Mouse (Mus musculus) embryonic facial prominence, embryonic 10.5 days (tissue): Measurements from ENCODE around the gene Sec14l2. TPM values are rescaled to one million over a fixed set of nuclear protein-coding genes. Genes with fewer than 3 reads are reported as not detected.

Experiments used
- DNase-seq: peaks from one replicate; pipeline ENCODE4 v3.0.0-alpha.2; 2017; ENCODE audit warnings: low spot score
- H3K27ac ChIP-seq: fragments of 300-500 bp; sonication (generic); replicated peaks from 2 replicates; pipeline ENCODE4 v1.5.1; 2016; ENCODE audit warnings: mild to moderate bottlenecking
- H3K27me3 ChIP-seq: fragments of 300-500 bp; sonication (generic); replicated peaks from 2 replicates; pipeline ENCODE4 v1.6.1; 2016; ENCODE audit warnings: low read depth, mild to moderate bottlenecking; ENCODE audit not compliant: poor library complexity, severe bottlenecking
- H3K36me3 ChIP-seq: fragments of 300-500 bp; sonication (generic); replicated peaks from 2 replicates; pipeline ENCODE4 v1.6.1; 2016; ENCODE audit warnings: mild to moderate bottlenecking, moderate library complexity
- H3K4me1 ChIP-seq: fragments of 300-500 bp; sonication (generic); 2 replicates; pipeline ENCODE4 v1.6.1; 2016
- H3K4me3 ChIP-seq: fragments of 300-500 bp; sonication (generic); 2 replicates; pipeline ENCODE4 v1.5.1; 2016; ENCODE audit warnings: mild to moderate bottlenecking, moderate library complexity
- H3K9me3 ChIP-seq: fragments of 300-500 bp; sonication (generic); 2 replicates; pipeline ENCODE4 v1.6.1; 2016; ENCODE audit warnings: mild to moderate bottlenecking
- WGBS: fragments of 180-500 bp; shearing (Covaris S2); methylation state at CpG from one replicate; pipeline ENCODE4 v1.1.7; 2016; 5-methylcytosine and 5-hydroxymethylcytosine counted together
- polyA plus RNA-seq: library from polyadenylated mRNA; unstranded; fragments of >200 nt; fragmentation: Nextera tagmentation; extraction: Ambion mirVana; gene quantifications from 2 replicates; pipeline ENCODE4 v1.2.1, GENCODE M21; 2016

Sec14l2 gene
- 1.7 and 2.0 TPM in 2 replicates for polyA plus RNA-seq

DNA sequence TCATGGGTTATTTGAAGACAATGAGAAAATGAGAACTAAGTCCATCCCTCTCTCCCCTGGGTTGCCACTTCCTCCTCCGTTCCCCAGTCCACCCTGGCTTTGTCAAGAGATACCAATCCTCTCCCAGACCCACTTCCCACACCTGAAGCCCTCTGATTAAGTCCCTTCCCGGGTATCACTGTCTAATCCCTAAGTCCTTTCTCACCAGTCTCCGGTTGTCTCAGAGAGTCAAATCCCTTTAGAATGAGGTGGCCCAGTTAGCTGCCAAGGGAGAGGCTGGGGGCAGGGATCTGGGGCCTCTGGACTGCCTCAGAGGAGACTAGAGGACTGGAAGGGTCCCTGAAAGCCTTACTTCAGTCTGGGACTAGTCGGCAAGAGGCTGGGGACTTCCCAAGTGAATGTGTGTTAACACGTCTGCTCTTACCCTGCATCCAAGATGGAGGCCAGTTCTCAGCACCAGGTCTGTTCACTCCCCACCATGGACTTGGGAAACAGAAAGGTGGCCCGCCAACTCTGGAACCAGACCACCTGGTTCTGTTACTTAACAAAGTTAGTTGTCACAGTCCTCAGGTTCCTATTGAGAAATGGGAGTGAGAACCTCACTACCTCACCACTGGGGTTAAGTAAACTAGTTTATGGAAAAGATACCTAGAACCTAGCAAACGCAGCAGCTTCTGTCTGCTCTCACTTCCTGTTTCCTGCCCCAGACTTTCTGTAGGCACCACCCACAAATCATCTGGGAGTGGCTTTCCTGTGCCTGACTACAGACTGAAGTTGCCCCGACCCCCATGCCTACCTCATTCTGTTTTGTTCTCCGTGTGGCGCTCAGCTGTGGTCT is at the start of gene Sec14l2:
Gene Sec14l2 (minus strand): TSS at position 674 of the 838 bp plus-strand sequence.
- 71% methylated on average over 10 of the region's 10 CpGs for WGBS
- peaks cover 10% of the 10 kb centered on the region for H3K4me1 ChIP-seq
- H3K36me3 ChIP-seq = no peaks in the 10 kb centered on the region
- H3K9me3 ChIP-seq = peaks cover 6% of the 10 kb centered on the region; the same call in 1 of the 2 replicates
- peaks cover 33% of the 10 kb centered on the region for H3K27me3 ChIP-seq
- DNase-seq = no peak
- H3K4me3 ChIP-seq = no peak within 1 kb of the TSS
- no peak within 1 kb of the TSS for H3K27ac ChIP-seq

DNA sequence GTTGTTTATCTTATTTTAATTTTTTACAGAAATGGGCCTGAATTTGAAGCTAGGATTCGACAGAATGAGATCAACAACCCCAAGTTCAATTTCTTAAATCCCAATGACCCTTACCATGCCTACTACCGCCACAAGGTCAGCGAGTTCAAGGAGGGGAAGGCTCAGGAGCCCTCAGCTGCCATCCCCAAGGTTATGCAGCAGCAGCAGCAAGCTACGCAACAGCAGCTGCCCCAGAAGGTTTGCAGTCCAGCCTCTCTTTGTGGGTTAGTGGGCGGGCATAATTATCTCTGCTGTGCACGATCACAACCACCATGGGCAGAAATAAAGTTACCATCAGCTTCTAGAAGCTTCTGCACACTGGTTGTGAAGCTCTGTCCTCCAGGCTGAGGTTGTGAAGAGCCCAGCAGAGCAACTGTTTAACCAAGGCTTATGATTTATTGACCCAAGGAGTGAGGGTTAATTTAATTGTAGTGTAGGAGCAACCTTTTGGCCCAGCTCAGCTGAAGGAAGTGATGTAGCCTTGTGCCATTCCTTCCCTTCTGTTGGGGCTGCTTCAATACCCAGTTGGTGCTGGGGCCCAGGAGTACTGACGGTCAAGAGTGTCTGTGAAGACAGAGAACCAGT is 43.4 kb upstream of the Sec14l2 start:
- Histone ChIP-seq H3K27me3 (no peaks in the 10 kb centered on the region), H3K9me3 (no peaks in the 10 kb centered on the region), H3K27ac (no peak overlapping the region), H3K36me3 (peaks cover 100% of the 10 kb centered on the region), H3K4me3 (no peak overlapping the region), H3K4me1 (peaks cover 23% of the 10 kb centered on the region)
- no peak for DNase-seq
- WGBS = 89% methylated on average over 7 of the region's 7 CpGs

DNA sequence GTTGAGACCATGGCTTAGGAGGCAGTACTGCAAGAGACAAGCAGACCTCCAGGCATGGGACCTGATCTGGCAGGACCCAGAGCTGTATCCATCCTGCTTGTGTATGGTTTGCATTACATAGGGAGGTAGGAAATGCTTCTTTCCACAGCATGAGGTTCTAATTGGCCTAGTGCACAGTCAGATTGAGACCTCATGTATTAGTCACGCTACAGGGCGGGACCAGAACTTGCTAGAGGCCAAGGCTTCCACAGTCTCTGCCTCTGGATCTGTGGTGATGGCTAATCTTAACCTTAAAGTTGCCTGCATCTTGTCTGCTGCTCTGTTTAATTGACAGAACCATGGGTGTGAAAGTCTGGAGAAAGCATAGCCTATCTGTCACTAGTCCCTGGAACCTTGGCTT is 41.5 kb upstream of the Sec14l2 start:
- no peak for DNase-seq
- Histone ChIP-seq H3K9me3 (no peaks in the 10 kb centered on the region), H3K36me3 (peaks cover 88% of the 10 kb centered on the region), H3K4me1 (peaks cover 33% of the 10 kb centered on the region), H3K4me3 (no peak overlapping the region), H3K27me3 (no peaks in the 10 kb centered on the region), H3K27ac (no peak overlapping the region)
- WGBS = 75% methylated on average over 2 of the region's 2 CpGs

DNA sequence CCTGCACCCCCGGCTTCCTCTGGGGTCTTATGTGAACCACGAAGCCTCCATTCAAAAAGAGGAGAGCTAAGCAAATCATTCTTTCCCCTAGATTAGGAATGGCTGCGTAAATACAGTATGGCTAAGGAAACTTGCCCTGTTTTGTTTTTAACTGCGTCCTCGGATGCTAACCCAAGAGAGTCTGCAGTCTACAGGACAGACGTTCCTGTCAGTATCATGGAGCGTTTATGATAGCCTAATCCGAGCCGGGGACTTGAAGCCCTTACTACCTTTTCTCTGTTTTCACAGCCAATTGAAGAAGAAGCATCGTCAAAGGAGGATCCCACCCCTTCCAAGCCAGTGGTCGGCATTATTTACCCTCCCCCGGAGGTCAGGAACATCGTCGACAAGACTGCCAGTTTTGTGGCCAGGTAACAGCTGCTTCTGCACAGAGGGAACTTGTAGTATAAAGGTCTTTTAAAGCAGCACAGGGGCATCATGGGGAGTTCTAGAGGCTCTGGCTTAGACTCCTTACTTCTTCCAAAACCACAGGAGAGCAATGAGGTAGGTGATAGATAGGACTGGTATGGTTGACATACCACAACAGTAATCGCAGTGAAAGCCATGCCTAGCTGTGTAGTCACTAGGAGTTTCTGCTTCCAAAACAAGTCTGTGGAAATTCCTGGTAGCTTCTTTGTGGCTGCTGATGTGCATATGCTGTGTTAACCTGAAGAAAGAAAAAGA is 37.7 kb upstream of the Sec14l2 start:
- no peak for DNase-seq
- Histone ChIP-seq H3K9me3 (no peaks in the 10 kb centered on the region), H3K4me1 (peaks cover 46% of the 10 kb centered on the region), H3K36me3 (peaks cover 50% of the 10 kb centered on the region), H3K4me3 (peak overlapping the region; percentile 92), H3K27me3 (no peaks in the 10 kb centered on the region), H3K27ac (peak overlapping the region; percentile 95)
- 8% methylated on average over 15 of the region's 15 CpGs for WGBS

DNA sequence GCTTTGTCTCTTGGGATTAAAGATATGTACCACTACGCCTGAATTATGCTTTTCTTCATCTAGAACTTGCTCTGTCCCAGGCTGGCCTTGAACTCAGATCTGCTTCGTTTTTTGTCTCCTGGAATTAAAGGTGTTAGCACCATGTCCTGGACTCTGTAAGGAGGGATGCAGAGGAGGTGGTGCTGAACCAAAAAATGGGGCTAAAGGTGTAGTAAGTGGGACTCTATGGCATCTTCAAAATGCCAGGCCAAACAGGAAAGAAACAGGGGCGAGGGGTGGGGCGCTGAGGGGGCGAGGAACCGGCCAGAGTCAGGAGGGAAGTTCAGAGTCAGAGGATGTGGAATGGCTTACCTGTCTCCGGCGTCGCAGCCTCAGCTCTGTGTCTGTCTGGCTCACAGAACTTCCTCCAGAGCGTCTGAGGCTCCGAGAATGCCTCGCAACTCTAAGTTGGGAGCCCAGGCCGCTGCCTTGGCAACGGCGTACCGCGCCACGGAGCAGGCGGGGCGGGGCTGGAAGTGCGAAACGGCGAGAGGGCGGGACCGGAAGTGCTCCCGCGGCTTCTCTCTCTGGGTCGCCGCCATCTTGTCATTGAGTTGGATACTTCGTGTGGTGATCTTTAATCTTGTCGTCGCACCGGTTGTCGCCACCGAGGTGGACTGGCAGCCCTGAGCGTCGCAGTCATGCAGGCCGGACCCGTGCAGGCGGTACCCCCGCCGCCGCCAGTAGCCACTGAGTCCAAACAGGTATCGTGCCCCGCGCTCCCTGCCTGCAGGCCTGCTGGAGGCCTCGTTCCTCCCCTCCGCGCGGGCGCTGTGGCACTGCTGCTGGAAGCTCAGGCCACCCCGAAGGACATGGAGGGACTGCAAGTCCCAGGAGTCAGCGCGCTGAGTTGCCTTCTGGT is 36.8 kb upstream of the Sec14l2 start, which contains the start of the genes Ccdc157 and Sf3a1:
Gene Ccdc157 (minus strand): TSS at position 486 of the 901 bp plus-strand sequence.
Gene Sf3a1 (plus strand): TSS at position 543 of the 901 bp plus-strand sequence.
- peaks cover 46% of the 10 kb centered on the region for H3K4me1 ChIP-seq
- H3K36me3 ChIP-seq = peaks cover 42% of the 10 kb centered on the region
- 1% methylated on average over 54 of the region's 54 CpGs for WGBS
- no peaks in the 10 kb centered on the region for H3K9me3 ChIP-seq
- peak within 1 kb of the TSS; percentile 92 for H3K4me3 ChIP-seq
- peak within 1 kb of the TSS; percentile 95 for H3K27ac ChIP-seq
- no peaks in the 10 kb centered on the region for H3K27me3 ChIP-seq
- peak; percentile 95 for DNase-seq

DNA sequence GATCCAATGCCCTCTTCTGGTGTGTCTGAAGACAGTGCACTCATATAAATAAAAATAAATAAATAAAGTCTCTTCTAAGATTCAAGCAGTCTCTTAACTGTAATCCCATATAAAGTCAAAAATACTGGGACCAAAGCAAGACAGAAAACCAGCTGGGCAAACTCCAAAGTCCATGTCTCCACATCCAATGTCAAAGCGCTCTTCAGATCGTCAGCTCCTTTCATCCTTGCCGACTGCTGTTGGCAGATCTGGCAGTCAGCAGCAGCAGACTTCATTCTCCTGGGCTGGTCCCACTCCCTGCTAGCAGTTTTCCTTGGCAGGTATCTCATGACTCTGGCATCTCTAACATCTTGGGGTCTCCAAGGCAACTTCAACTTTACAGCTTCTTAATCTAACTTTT is 35.5 kb upstream of the Sec14l2 start:
- no peak for DNase-seq
- Histone ChIP-seq H3K4me3 (no peak overlapping the region; the same call in 1 of the 2 replicates), H3K4me1 (peaks cover 34% of the 10 kb centered on the region), H3K36me3 (peaks cover 28% of the 10 kb centered on the region), H3K9me3 (no peaks in the 10 kb centered on the region), H3K27ac (no peak overlapping the region), H3K27me3 (no peaks in the 10 kb centered on the region)
- 95% methylated on average over 3 of the region's 3 CpGs for WGBS

DNA sequence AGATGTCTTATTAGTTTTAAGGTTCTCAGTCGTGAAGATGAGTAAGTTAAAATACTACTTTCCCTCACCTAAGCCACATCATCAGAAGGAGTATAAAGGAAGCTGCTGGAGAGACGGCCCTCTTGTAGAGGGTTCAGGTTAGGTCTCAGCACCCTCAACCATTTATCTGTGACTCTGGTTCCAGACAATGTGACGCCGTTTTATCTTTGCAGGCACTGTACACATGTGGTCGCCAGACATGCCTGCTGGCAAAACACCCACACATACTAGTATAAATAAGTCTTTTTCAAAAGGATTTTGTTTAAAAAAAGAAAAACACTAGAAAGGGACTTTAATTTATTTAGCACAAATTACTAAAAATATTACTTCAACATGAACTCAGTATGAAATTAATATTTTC is 32.4 kb upstream of the Sec14l2 start:
- WGBS = 78% methylated on average over 5 of the region's 5 CpGs
- no peak overlapping the region for H3K4me3 ChIP-seq
- peaks cover 16% of the 10 kb centered on the region for H3K4me1 ChIP-seq
- no peaks in the 10 kb centered on the region for H3K27me3 ChIP-seq
- peaks cover 7% of the 10 kb centered on the region; the same call in 1 of the 2 replicates for H3K36me3 ChIP-seq
- H3K9me3 ChIP-seq = no peaks in the 10 kb centered on the region
- no peak overlapping the region for H3K27ac ChIP-seq
- DNase-seq = no peak

DNA sequence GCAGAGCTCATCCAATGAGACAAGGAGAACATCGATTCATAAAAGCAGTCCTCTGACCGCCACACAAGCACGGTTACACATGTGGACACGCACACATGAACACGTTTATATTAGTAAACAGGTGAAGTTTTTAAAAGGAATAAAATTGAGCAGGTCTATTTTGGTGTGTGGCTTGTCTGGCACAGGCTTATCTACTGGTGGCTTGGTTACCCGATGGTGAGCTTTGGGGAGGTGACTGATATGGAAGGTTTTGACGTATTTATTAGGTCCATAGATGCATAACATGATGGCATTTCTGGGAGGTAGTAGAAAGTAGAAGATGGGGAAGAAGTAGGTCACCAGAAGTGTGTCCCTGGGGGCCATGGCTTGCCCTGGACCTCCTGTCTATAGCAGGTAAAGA is 30.5 kb upstream of the Sec14l2 start:
- Histone ChIP-seq H3K27me3 (no peaks in the 10 kb centered on the region), H3K9me3 (no peaks in the 10 kb centered on the region), H3K27ac (no peak overlapping the region), H3K36me3 (peaks cover 17% of the 10 kb centered on the region), H3K4me1 (peaks cover 3% of the 10 kb centered on the region), H3K4me3 (no peak overlapping the region)
- 94% methylated on average over 7 of the region's 7 CpGs for WGBS
- DNase-seq = no peak

DNA sequence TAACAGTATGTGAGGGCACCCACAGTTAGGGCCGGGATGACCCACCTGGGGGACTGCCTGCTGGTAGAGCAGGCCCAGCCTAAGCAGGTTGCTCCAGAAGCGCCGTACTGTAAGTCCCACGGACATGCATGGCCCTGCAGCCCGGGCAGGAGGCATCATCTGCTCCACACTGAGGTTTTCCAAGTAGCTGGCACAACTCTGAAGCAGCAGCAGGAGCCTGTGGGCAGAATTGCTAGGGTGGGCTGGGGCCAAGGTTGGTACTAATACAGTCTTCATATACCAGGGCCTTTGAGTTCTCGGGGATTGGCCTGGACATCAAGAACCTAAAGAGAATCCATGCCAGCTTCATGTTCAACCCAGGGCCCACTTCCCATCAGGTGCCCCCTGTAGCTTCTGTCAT is 26.7 kb upstream of the Sec14l2 start:
- 92% methylated on average over 6 of the region's 6 CpGs for WGBS
- no peaks in the 10 kb centered on the region for H3K9me3 ChIP-seq

DNA sequence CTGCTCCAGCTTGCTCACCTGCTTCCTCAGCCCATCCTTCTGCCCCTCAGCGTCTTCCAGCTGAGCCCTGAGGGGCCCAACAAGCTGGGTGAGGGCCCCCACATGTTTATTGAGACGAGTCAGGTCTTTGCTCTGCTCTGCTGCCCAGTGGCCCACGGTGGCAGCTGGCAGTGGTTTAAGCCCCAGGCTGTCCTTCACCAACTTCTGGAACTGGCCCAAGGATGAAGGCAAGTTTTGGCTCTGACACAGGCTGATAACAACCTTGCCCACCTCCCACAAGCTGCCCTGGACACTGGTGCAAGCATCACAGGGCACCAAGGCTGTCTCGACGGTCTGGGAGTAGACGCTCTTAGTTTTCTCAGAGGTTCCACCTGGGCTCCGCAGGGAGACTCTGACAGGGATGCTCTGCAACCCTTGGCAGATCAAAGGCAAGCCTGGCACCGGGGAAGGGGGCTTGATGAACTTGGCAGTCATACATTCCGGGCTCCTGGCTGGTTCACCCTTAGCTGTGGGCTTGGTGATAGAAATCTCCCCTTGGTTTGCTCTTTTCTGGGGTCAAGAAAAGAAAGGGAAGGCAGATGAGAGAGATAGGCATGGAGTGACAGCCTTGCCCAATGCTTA is 25.4 kb upstream of the Sec14l2 start:
- WGBS = 88% methylated on average over 9 of the region's 9 CpGs
- no peak for DNase-seq
- peak overlapping the region; percentile 24; the same call in 1 of the 2 replicates for H3K27ac ChIP-seq

More for the DNA sequence above, 26.7 kb upstream of the Sec14l2 start:
- peaks cover 27% of the 10 kb centered on the region for H3K36me3 ChIP-seq
- no peak for DNase-seq
- H3K27ac ChIP-seq = no peak overlapping the region
- H3K27me3 ChIP-seq = no peaks in the 10 kb centered on the region
- H3K4me1 ChIP-seq = no peaks in the 10 kb centered on the region
- H3K4me3 ChIP-seq = no peak overlapping the region

DNA sequence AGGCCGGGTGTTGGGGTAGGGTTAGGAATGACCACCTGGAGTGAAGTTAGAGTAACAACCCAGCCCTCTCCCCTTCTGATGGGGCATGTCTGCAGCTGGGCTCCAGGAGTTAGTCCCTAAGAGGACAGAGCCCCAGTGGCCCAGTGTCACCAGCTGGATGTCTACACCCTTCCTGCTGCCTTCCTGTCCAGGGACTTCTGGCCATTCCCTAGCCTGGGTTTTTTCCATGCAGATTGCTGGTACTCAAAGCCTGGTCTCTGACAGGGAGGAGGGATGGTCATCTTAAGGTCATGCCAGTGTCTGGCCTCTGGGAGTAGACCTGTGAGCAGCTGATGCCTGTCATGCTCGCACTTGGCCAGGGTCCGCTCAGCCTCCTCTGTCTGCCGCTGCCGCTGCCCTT is 24.9 kb upstream of the Sec14l2 start:
- H3K27ac ChIP-seq = peak overlapping the region; percentile 24; the same call in 1 of the 2 replicates
- DNase-seq = no peak
- WGBS = 91% methylated on average over 5 of the region's 5 CpGs
- H3K27me3 ChIP-seq = no peaks in the 10 kb centered on the region
- peaks cover 44% of the 10 kb centered on the region for H3K36me3 ChIP-seq
- no peaks in the 10 kb centered on the region for H3K9me3 ChIP-seq
- H3K4me3 ChIP-seq = no peak overlapping the region
- H3K4me1 ChIP-seq = no peaks in the 10 kb centered on the region

More for the DNA sequence above, 25.4 kb upstream of the Sec14l2 start:
- Histone ChIP-seq H3K27me3 (no peaks in the 10 kb centered on the region), H3K4me3 (no peak overlapping the region), H3K36me3 (peaks cover 38% of the 10 kb centered on the region), H3K4me1 (no peaks in the 10 kb centered on the region), H3K9me3 (no peaks in the 10 kb centered on the region)
